Mouse (Mus musculus): Measurements from ENCODE around the gene A930004D18Rik.

- TF ChIP-seq CTCF (conservative IDR thresholded peaks at IDR 0.05; ENCODE audit: low read length) (no peak), POU5F1 (IDR thresholded peaks at IDR 0.05; ENCODE audit: borderline replicate concordance, low read length) (peak; percentile 14; the same call in 1 of the 2 replicates), NANOG (IDR thresholded peaks at IDR 0.05; ENCODE audit: borderline replicate concordance, low read length) (no peak)
Observed at GRCm38 (mm10) chr2:18031831-18032537, 5.6 kb downstream of the A930004D18Rik start.
